Mouse (Mus musculus) ES-Bruce4 (cell line): ENCODE measurements around the gene Defb45. TPM values are rescaled to one million over a fixed set of nuclear protein-coding genes. Genes with fewer than 3 reads are reported as not detected.

ENCODE experiments used
- H3K27ac ChIP-seq: 2 replicates; pipeline ENCODE4 v1.5.1; 2012; ENCODE audit warnings: low read length, inconsistent platforms; ENCODE audit not compliant: insufficient read depth
- H3K27me3 ChIP-seq: 2 replicates; pipeline ENCODE4 v1.6.1; 2012; ENCODE audit warnings: mild to moderate bottlenecking, low read length, inconsistent platforms; ENCODE audit not compliant: control insufficient read depth, poor library complexity, insufficient read depth, severe bottlenecking
- H3K36me3 ChIP-seq: 2 replicates; pipeline ENCODE4 v1.6.1; 2012; ENCODE audit warnings: inconsistent platforms, mild to moderate bottlenecking, low read length, moderate library complexity; ENCODE audit not compliant: control insufficient read depth, poor library complexity, insufficient read depth, severe bottlenecking
- H3K4me1 ChIP-seq: one replicate; pipeline ENCODE4 v1.8.1; 2011; ENCODE audit warnings: low read length; ENCODE audit not compliant: control insufficient read depth, insufficient read depth
- H3K4me3 ChIP-seq: 2 replicates; pipeline ENCODE4 v1.5.1; 2011; ENCODE audit warnings: low read depth, mild to moderate bottlenecking, low read length
- H3K9ac ChIP-seq: 2 replicates; pipeline ENCODE4 v1.6.1; 2012; ENCODE audit warnings: low read depth, mild to moderate bottlenecking, inconsistent platforms; ENCODE audit not compliant: poor library complexity, severe bottlenecking
- H3K9me3 ChIP-seq: replicated peaks from 2 replicates; pipeline ENCODE4 v1.6.1; 2012; ENCODE audit warnings: mild to moderate bottlenecking, low read length, inconsistent platforms; ENCODE audit not compliant: control insufficient read depth, poor library complexity, insufficient read depth, severe bottlenecking
- CTCF ChIP-seq: IDR thresholded peaks from one replicate; pipeline ENCODE4 v1.8.1; 2011; ENCODE audit warnings: low read depth, low read length
- EP300 ChIP-seq: IDR thresholded peaks from 2 replicates; pipeline ENCODE4 v1.6.1; 2011; ENCODE audit warnings: low read depth, low read length; ENCODE audit not compliant: insufficient read depth
- POLR2A ChIP-seq: IDR thresholded peaks from one replicate; pipeline ENCODE4 v1.8.1; 2011; ENCODE audit warnings: low read length; ENCODE audit not compliant: insufficient read depth
- polyA plus RNA-seq: library from polyadenylated mRNA; stranded (reverse); fragments of >200 nt; gene quantifications from 2 replicates; pipeline ENCODE4 v1.2.4, GENCODE M21; 2011; ENCODE audit warnings: low read depth; ENCODE audit not compliant: missing spikeins, insufficient read depth, insufficient read length

Gene Defb45
- polyA plus RNA-seq, 1 experiment, result not detected

DNA sequence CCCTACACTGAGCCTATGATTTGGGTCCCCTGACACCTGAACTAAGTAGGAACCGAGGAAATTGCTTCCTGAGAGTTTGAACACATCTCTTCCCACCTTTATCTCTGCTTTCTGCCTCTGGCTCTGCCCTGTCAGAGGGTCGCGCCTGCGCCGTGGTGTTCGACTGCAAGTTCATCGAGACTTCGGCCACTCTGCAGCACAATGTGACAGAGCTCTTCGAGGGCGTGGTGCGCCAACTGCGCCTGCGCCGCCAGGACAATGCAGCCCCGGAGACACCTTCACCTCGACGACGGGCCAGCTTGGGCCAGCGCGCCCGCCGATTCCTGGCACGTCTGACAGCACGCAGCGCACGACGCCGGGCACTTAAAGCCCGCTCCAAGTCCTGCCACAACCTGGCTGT lies 35.1 kb upstream of the Defb45 start:
- TF ChIP-seq CTCF (no peak), POLR2A (no peak), EP300 (no peak)
- H3K27ac ChIP-seq, result no peak overlapping the region
- H3K27me3 ChIP-seq, result no peaks in the 10 kb centered on the region
- no peaks in the 10 kb centered on the region for H3K36me3 ChIP-seq
- no peaks in the 10 kb centered on the region for H3K4me1 ChIP-seq
- 0 out of 2 replicates have a peak overlapping the region, but pooled peaks have one; percentile 6 for H3K4me3 ChIP-seq
- H3K9ac ChIP-seq, result no peak overlapping the region
- H3K9me3 ChIP-seq, result no peaks in the 10 kb centered on the region

DNA sequence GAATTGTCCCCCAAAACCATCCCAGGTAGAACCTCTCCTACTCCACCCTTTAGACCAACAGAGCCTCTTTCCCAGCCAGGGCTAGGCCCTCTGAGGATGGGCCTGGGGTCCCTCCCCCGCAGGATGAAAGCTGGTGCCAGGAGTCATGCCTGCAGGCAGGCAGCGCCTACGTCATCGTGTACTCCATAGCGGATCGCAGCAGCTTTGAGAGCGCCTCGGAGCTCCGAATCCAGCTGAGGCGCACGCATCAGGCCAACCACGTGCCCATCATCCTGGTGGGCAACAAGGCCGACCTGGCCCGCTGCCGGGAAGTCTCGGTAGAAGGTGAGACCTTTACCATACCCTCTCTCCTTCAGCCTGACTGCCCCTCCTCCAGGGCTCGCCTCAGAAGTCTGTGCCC lies 34.1 kb upstream of the Defb45 start:
- Histone ChIP-seq H3K27me3 (no peaks in the 10 kb centered on the region), H3K4me3 (no peak overlapping the region), H3K9me3 (no peaks in the 10 kb centered on the region)

DNA sequence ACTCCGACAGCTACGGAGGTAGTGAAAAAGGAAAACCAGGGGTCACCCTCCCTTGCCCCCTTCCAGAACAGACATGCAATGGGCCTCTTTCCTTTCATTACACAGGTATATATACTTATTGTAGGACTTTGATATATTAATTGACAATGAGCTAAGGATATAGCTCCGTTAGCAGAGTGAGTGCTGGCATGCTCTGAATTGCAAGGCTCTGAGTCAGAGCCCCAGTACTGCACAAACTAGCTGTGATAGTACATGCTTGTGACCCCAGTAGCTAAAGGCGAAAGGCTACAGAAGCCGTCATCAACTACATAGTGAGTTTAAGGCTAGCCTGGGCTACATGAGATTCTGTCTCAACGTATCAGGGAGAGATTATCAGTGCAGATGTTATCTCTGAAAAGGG lies 30.7 kb upstream of the Defb45 start:
- Histone ChIP-seq H3K36me3 (no peaks in the 10 kb centered on the region), H3K9me3 (no peaks in the 10 kb centered on the region), H3K4me3 (no peak overlapping the region), H3K27ac (no peak overlapping the region), H3K4me1 (no peaks in the 10 kb centered on the region), H3K9ac (no peak overlapping the region), H3K27me3 (0 out of 2 replicates have a peak, but pooled peaks cover 3% of the 10 kb centered on the region)
- TF ChIP-seq EP300 (no peak), POLR2A (no peak), CTCF (no peak)

More for the DNA sequence above, 34.1 kb upstream of the Defb45 start:
- no peak overlapping the region for H3K27ac ChIP-seq
- no peak overlapping the region for H3K9ac ChIP-seq
- no peaks in the 10 kb centered on the region for H3K4me1 ChIP-seq
- H3K36me3 ChIP-seq, result no peaks in the 10 kb centered on the region
- no peak for TF ChIP-seq EP300
- TF ChIP-seq POLR2A, result no peak
- no peak for TF ChIP-seq CTCF

DNA sequence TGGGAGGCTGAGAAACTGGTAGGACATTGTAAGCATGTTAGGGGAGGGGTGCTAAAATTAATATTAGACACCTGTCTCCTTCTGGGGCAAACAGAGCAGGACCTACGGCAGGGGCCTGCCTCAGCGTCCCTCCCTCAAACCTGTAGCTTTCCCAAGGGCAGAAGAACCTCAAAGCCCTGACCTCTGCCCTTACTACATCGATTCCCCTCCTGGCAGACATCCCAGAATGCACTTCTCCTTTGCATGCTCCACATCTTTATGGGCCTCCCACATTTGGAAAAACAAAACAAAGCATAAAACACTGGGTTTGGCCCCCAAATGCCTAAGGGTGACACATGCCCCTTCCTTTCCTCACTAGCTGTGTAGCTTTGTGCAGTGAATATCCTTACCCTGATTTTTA lies 30.0 kb upstream of the Defb45 start:
- Histone ChIP-seq H3K27me3 (0 out of 2 replicates have a peak, but pooled peaks cover 3% of the 10 kb centered on the region), H3K9ac (no peak overlapping the region), H3K4me3 (no peak overlapping the region), H3K36me3 (no peaks in the 10 kb centered on the region), H3K4me1 (no peaks in the 10 kb centered on the region), H3K27ac (no peak overlapping the region), H3K9me3 (no peaks in the 10 kb centered on the region)
- no peak for TF ChIP-seq EP300
- TF ChIP-seq CTCF, result no peak
- no peak for TF ChIP-seq POLR2A

DNA sequence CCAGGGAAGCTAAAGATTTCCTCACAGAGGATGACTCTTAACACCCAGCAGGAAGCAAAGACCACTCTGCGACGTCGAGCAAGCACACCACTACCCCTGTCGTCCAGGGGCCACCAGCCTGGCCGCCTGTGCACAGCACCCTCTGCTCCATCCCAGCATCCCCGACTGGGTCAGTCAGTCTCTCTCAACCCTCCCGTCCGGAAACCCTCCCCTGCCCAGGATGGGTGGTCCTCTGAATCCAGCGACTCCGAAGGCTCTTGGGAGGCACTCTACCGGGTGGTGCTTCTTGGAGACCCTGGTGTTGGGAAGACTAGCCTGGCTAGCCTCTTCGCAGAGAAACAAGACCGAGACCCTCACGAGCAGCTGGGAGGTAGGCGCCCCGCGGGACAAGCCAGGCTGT lies 28.9 kb upstream of the Defb45 start:
- Histone ChIP-seq H3K4me3 (no peak overlapping the region), H3K27me3 (0 out of 2 replicates have a peak, but pooled peaks cover 3% of the 10 kb centered on the region), H3K36me3 (no peaks in the 10 kb centered on the region), H3K9ac (no peak overlapping the region), H3K4me1 (no peaks in the 10 kb centered on the region), H3K9me3 (no peaks in the 10 kb centered on the region), H3K27ac (no peak overlapping the region)
- TF ChIP-seq POLR2A (no peak), EP300 (no peak), CTCF (no peak)

DNA sequence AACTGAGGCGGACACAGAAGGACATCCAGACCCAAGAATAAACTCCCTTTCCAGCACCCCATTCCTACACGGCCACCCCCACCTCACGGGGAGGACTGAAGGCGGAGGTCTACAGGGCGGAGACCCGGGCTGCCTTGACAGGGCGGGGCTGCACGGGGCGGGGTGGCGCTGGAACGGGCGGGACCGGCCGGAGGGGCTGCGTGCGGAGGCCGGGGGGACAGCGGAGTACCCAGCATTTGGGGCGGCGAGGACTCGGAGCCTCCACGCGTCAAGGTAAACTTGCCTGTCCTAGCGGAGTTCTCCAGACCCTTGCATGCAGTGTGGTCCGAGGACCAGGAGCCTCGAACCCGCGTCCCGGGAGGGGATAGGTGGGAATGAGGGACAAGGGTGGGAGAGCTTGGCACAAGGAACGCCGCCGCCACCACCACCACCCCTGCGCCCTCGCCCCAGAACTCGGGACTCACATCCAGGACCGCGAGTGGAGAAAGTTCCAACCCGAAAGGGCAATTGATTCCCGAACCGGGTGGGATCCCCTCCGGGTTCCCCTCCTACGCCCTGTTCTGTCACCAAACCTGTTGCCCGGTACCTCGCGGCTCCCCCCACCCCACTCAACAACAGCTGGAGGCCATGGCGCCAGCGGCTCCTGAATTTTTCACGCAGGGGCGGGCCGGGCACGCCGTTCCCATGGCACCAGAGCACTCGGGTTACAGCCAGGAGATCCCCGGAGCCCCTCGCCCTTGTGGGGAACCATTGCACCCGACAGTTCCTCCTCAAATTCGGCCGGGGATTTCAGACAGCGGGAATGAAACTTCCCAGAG lies 27.8 kb upstream of the Defb45 start, which contains the start of gene Rem1:
Rem1 (plus strand) TSS at position 178 of the 818 bp plus-strand sequence.
- H3K36me3 ChIP-seq, result no peaks in the 10 kb centered on the region
- peak within 1 kb of the TSS; percentile 57 for H3K4me3 ChIP-seq
- peak within 1 kb of the TSS; percentile 42 for H3K9ac ChIP-seq
- 0 out of 2 replicates have a peak, but pooled peaks cover 3% of the 10 kb centered on the region for H3K27me3 ChIP-seq
- no peak for TF ChIP-seq POLR2A
- no peak for TF ChIP-seq CTCF
- no peak for TF ChIP-seq EP300
- no peak within 1 kb of the TSS for H3K27ac ChIP-seq
- H3K9me3 ChIP-seq, result no peaks in the 10 kb centered on the region
- no peaks in the 10 kb centered on the region for H3K4me1 ChIP-seq
